Mouse (Mus musculus) liver, adult 2 months (tissue): ENCODE measurements at regions not wholly inside any gene's neighbourhood (a gene's known extent, or its start where the extent isn't known, plus 50 kb on each side); places are given as distances from the start of the nearest gene placed in this dataset.

Experiments used
- CTCF ChIP-seq: fragments of 200-500 bp; IDR thresholded peaks from 2 replicates; pipeline ENCODE4 v1.5.1; 2011; ENCODE audit warnings: low read depth, low read length, control low read depth
- POLR2A ChIP-seq: fragments of 200-500 bp; IDR thresholded peaks from 2 replicates; pipeline ENCODE4 v1.6.1; 2011; ENCODE audit warnings: low read length, control low read depth; ENCODE audit not compliant: insufficient read depth; ENCODE audit errors: extremely low read depth

GRCm38 (mm10) chr14:103421305-103421822, 74.8 kb upstream of the Mycbp2 start:
- TF ChIP-seq CTCF (no peak), POLR2A (no peak)
